Mouse (Mus musculus) mouse embryonic stem cell (cell line): ENCODE data around the gene Ccdc172.

Source experiments
- in situ Hi-C, 2 experiments: fragments of 300-500 bp; cut with MboI; formaldehyde crosslinking; loops; 1 replicate in 1 of 2; 3 replicates in 1 of 2; pipeline ENCODE4 v1.14.3; 2019 to 2020; ENCODE audit warnings: low sequenced_read_pairs in 2 of 2, low pct_unique_long_range_greater_than_20kb in 1 of 2, mixed read lengths in 1 of 2; ENCODE audit not compliant: unreplicated experiment in 1 of 2

The Ccdc172 gene

DNA sequence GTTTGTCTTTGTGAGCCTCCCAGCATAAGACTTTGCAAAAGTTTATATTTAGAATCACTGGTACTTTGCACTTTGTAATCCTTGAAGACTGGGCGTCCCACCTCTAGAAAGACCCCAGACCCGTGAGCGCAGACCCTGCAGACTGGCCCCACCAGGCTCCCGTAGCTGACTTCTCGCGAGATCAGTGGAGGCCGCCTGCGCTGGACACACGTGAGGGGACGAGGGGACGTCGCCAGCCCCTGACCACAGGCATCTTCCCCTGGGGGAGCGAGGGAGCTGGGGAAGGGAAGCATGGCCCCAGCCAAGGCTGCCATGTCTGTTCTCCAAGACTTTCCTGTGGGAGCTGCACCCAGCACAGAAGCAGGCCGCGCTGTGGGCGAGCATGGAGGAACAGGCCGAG, at the start of gene Ccdc172:
Gene Ccdc172 (plus strand): TSS at position 176 of the 400 bp plus-strand sequence.
- in situ Hi-C loops, result no loop called here

GRCm38 (mm10) chr19:58463755-58464154, 48.0 kb upstream of the Ccdc172 start:
- in situ Hi-C loops, result no loop called here

DNA sequence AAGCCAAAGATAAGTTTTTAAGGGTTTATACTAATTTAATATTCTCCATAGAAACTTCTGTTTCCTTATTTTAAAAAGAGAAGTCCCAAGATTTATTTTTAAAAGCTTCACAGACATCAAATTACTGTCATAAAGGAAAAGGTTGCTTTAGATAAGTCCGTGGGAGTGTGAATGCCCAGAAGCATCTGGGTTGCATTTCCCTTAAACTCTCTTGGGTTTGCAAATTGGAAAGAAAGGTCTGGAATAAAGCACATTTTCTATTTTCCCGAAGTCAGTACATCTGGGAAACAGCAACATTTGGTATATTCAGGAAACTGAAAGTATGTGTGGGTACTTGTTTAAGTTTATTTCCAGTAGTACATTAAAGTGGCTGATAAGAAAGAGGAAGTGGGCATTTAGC, 43.5 kb upstream of the Ccdc172 start:
- in situ Hi-C loops, result no loop called here

DNA sequence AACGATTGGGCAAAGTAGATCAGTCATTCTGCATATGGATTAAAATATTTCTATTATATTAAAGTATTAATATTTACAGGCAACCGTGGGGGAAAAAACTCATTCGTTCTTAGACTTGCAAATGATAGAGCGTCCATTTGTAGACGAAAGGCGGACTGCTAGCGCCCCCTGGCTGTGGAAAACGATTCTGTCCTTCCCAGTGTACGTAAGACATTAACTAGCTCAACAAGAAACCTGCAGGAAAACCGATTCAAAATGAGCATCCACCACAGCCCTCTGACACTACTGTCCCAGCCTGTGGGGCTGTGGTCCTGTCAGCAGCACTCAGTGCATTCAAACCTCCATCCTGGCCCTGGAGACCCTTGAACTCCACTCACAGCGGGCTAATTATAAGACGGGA, 42.4 kb upstream of the Ccdc172 start:
- in situ Hi-C loops, result no loop called here

GRCm38 (mm10) chr19:58474251-58474650, 37.5 kb upstream of the Ccdc172 start:
- in situ Hi-C loops, result no loop called here

- in situ Hi-C loops, result no loop called here
Observed at GRCm38 (mm10) chr19:58482373-58482977, 29.3 kb upstream of the Ccdc172 start.

- in situ Hi-C loops, result no loop called here
Observed at GRCm38 (mm10) chr19:58486686-58487085, 25.1 kb upstream of the Ccdc172 start.

- in situ Hi-C loops, result no loop called here
Observed at GRCm38 (mm10) chr19:58497106-58497505, 14.7 kb upstream of the Ccdc172 start.

- in situ Hi-C loops, result no loop called here
Observed at GRCm38 (mm10) chr19:58499420-58499966, 12.3 kb upstream of the Ccdc172 start.

GRCm38 (mm10) chr19:58500049-58500448, 11.7 kb upstream of the Ccdc172 start:
- in situ Hi-C loops, result no loop called here

DNA sequence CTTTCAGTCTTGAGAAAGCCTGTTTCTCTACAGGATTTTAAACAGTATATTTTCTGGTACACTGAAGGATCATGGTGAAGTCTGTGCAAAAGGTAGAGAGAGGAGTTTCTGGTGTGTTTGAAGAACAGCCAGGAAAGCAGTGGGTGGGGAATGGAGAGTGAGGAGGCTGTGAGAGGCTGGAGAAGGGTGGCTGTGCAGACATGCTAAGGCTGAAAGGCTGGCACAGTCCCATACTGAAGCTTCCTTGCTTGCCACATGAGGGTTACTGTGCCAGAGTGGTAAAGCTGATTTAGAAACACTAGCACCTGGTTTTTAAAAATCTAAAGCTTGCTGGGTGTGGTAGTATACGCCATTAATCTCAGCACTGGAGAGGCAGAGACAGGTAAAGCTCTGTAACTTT, 9.9 kb downstream of the Ccdc172 start:
- in situ Hi-C loops, result no loop called here

GRCm38 (mm10) chr19:58523736-58524394, 12.1 kb downstream of the Ccdc172 start:
- in situ Hi-C loops, result no loop called here

DNA sequence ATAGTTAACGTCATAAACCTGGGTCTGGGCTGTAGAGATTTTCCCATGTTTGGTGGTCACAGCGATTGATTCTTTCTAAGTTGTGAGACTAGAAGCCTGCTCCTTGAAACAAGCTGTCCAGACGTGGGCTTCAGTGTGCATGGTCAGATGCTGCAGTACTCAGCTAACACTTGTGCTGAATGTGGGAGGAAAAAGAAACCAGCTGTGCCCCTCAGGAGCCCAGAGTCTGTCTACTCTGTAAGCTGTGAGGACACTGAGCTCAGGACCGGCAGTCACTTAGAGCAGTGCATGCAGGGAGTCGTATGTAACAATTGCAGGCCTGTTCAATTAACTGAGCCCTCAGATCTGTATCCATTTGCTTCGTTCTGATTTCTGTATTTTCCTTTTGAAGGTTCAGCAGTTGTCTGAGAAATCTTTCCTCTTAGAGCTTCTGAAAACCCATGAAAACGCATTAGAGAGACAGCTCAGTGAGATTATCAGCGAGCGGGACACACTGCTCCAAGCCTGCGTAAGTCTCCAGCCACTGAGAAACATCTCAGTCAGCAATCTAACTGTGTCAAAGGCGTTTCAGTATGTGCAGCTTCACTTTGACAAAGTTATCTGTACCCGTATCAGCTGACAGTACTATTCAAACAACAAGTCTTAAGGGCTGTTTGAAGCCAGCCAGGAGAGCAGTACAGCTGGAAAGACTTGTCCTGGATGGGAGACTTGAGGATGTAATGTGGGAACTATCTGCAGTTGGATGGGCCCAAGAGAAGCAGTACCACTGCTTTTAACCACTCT, 13.9 kb downstream of the Ccdc172 start:
- in situ Hi-C loops, result no loop called here

GRCm38 (mm10) chr19:58533077-58533476, 21.3 kb downstream of the Ccdc172 start:
- in situ Hi-C loops, result no loop called here

DNA sequence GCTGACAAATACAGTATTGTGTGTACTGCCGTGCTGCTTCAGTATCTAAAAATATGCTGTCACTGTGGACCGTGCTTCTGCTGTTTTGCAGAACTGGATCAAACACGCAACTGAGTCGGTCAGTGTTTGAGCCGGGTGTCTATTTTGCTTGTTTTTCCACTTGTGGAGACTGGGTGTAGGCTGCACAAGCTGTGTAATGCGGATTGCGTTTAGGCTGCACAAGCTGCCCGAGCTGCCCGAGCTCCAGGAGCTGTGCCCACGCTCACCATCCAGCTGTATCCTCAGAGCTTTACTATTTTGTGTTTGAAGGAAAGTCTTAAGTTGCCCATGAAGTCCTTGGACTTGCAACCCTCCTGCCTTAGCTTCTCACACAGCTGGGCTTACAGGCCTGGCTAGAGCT, 24.9 kb downstream of the Ccdc172 start:
- in situ Hi-C loops, result no loop called here

DNA sequence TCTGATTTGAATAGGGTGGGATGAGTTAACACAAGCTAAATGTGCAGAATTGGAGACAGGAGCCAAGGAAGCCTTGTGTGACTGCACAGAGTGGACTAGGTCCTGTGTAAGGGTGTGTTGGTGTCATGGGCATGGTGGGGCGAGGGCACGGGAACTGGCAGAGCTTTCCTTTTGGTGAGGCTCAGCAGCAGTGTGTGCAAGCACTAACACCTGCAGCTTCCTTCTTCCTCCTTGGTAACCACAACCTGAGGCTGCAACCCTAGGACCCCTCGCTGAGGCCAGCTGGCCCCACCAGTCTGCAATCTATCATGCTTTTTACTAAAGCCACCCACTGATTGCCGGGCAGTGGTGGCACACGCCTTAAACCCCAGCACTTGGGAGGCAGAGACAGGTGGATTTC, 28.6 kb downstream of the Ccdc172 start:
- in situ Hi-C loops, result no loop called here

DNA sequence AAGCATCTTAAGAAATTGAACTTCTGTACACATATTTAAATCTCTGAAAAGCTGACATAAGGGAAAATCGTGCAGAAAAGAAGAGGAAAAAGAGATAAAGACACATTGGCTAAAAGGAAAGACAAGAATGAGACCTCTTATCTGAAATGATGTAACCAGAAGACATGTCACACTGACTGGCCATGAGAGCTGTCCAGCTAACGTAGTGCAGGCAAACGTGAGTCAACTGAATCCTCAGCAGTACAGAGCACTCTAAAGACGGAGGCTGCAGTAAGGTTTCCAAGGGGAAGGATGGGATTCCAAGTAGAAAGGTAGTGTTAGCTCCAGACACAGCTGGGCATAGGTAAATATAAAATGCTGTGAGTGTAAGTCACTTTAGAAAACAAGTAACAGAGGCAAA, 36.6 kb downstream of the Ccdc172 start:
- in situ Hi-C loops, result no loop called here

GRCm38 (mm10) chr19:58550489-58550888, 38.7 kb downstream of the Ccdc172 start:
- in situ Hi-C loops, result no loop called here

DNA sequence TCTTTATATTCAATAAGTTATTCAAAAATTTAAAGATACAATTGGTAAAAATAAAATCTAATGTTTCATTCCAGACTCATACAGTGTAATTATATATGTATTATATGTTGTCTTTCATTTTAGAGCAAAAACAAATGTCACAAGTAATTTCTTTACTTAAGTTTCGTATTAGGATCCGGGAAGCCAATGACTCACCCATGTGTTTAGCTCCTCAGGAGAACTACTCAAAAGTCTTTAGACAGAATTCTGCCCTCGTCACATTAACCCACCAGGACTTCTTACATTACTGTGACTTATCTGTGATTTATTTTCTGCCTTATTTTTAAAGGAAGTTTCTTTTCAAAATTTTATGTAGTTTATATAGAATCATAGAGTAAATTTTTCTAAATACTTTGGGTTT, 39.1 kb downstream of the Ccdc172 start:
- in situ Hi-C loops, result no loop called here
